Mouse (Mus musculus): ENCODE measurements around the gene Mcf2l.

DNA sequence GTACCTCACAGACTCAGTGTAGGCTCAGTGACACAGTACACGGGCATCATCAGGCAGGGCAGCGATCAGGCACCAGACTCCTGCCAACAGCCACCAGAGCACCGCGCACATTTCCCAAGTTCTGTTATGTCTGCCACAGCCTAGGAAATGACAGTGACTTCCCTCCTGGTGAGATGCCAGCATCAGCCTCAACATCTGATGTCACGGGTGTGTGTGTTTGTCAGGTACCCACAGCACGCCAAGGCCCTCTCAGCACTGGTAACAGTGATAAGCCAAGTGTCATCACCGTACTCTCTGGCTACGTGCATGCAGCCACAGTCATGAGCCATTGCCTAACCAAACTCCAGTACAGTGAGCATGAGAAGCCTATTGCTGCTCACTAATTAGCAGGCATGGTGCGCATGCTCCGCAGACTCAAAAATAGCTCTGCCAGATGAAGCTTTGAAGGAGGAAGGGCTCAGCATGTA is 162.8 kb downstream of the Mcf2l start:
- TF ChIP-seq CTCF (IDR thresholded peaks at IDR 0.05; ENCODE audit: insufficient read depth, low read depth, low read length) (no peak), POLR2A (IDR thresholded peaks at IDR 0.05; ENCODE audit: insufficient read depth, low read depth, low read length) (no peak)
